Mouse (Mus musculus) left cerebral cortex, adult 11 months (tissue): ENCODE measurements at regions not wholly inside any gene's neighbourhood (a gene's known extent, or its start where the extent isn't known, plus 50 kb on each side); places are given as distances from the start of the nearest gene placed in this dataset.
"Not testable (repeated sequence)": the region's sequence is repeated elsewhere in the genome, so short reads cannot be mapped to it uniquely, and the experiment has no call there.

Experiments used
- DNase-seq: peaks from one replicate; pipeline ENCODE4 v3.0.0; 2022; ENCODE audit warnings: low spot score

- DNase-seq: no peak
Observed at GRCm38 (mm10) chr17:27318969-27319695, 114.9 kb upstream of the Lemd2 start.

DNA sequence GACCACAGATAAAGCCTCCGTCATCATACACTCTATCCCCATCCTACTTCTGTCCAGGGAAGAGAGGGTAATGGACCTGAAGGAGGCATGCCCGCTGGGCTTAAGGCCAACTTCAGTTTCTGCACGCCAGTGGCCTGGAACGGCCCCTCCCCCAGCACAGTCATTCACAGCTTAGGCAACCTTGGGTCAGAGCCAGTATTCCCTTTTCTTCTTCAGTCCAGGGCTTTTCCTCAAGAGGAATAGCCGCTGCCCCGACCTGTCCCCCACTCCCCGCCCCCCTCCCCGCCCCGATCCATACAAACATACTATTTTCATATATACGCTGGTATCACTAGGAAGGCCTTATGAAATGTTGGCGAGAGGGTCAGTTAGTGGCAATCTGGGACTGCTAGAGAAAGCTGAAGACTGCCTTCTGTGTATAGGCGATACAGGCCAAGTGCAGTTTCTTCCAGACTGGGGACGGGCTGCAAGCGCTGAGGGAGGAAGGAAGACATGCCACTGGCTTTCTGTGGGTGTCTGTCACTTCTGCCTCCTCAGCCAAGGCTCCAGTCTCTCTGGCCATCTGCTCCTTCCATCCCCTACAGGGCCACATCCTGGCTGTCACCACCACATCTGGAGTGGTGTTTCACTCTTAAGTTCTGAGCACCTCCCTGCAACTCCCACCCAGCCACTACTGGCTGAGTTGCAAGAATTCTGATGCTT lies 113.5 kb upstream of the Lemd2 start:
- DNase-seq: no peak

DNA sequence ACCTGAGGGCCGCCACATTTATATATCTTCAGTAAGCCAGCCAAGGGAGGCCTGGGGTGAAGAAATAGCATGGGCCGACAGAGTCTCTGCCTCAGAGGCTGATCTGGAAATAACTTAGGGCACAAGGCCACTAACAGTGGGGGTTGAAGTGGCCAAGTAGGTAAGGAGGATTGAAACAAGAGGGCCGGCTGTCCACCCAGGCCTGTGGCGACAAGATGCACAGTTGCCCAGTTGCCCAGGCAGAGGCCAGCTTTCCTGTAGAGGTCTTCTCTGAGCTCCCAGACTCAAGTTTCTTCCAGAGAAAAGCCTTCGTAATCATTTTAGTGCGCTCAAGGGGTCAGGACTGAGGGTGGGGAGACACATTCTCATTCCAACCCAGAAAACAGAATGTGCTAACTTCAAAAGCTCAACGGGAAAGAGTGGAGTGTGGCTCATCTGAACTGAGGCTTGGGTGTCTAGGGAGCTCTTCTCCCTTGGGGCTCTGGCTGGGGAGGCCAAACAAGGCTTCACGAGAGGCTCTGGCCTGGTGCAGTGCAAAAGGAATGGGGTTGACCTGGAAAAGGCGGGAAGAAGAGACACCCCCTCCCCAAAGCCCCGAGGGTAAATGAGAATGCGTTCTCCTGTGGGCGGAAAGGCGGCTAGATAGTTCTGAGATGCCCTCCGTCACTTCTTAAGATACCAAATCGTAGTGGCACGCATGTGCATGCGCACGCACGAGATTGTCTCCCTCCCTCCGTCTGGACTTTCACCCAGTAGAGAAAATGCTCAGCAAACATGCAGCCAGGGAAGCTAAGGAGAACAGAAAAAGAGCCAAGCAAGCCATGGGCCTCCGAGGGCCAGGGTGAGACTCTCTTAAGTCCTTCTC lies 112.7 kb upstream of the Lemd2 start:
- no peak for DNase-seq

DNA sequence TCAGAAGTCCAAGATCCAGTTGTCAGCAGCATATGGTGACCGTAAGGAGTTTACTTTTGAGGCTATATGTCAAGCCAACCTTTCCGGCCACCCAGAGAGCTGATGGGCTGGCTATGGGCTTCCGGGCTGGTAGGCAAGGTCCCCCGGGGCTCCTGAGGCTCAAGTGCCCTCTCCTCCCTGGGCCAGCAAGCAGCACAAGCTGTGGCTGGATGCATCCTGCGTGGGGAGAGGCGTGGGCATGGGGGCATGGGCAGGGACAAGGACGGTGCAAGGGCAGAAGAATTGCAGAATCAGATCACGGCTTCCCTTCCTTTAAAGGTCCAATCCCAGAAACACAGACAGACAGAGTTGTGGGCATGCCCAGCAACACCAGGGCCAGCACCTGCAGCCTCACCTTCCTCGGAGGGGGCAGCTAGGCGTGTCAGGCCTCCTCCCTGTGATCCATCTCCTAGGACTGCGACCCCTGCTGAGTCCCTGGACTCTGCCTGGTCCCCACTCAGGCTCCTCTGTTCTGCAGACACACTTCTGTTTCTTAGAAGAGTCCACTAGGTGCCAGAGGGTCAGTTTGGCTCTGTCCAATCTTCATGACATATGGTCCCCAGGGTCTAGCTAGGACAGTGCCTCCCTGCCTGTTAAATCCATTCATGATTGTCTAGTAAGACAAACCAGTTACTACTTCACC lies 111.8 kb upstream of the Lemd2 start:
- no peak for DNase-seq

GRCm38 (mm10) chr17:27315428-27315827 lies 111.2 kb upstream of the Lemd2 start:
- DNase-seq: no peak

DNA sequence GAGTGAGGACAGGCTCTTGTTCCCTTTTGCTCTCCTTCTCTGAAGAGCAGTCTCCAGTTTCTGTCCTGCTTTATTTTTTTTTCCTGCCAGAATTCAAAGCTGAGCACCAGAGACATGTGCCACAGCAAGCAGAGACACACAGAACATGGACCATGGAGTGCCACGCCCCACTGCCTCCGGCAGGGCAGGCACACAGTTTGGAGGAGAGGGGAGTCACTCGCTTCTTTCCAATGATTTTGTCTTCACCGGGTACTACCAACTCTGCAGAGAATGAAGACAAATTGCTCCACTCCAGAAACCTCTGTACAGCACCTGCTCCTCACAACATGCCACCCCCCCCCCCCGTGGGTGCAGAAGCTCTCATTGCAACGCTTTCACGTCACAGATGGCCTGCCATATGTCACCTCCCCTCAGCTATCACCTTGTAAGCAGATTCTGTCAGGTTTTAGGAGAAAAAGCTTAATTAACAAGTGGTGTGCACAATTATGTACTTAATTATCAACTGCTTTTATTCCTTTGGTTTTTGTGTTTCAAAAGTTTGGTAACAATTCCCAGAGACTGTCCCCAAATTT lies 110.6 kb upstream of the Lemd2 start:
- no peak for DNase-seq

- DNase-seq: no peak
Observed at GRCm38 (mm10) chr17:27308933-27309332, 104.7 kb upstream of the Lemd2 start.

- no peak for DNase-seq
Observed at GRCm38 (mm10) chr17:27304842-27305241, 100.6 kb upstream of the Lemd2 start.

DNA sequence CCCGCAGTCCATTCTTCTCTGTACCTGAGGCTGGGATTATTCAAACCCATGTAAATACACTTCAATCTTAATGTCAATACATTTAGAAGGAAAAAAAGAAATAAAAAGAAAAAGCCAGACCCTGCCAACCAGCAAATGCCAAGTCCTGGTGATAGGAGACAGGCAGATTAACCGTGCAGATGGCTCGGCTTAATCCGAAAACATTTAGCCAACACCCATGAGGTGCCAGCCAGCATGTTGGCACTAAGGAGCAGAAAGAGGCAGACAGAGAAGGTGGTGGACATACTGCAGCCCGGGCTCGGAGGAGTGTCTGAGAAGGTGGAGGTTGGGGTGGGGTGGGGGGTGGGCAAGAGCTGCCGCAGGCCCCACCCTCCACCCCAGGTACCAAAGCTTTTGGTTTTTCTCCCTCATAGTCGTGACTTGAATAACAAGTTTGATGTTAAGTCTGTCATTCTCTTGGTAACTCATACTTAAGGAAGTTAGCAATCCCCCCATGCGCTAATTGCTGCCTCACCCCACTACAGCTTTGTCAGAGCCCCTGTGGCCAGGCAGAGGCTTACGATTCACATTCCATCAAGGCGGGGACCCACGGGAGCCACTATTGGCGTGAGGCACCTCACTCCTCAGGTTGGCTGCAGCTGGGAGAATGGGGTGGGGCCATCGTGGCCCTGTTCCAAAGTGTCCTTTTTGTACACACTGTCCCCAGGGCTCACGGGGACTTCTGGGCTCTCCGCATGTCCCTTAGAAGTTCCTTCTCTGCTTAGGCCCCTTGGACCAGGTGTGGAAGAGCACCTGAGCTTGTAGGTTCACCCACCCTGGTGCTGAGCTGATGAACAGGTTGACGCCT lies 99.6 kb upstream of the Lemd2 start:
- no peak for DNase-seq

GRCm38 (mm10) chr17:27303061-27303460 lies 98.8 kb upstream of the Lemd2 start:
- no peak for DNase-seq

DNA sequence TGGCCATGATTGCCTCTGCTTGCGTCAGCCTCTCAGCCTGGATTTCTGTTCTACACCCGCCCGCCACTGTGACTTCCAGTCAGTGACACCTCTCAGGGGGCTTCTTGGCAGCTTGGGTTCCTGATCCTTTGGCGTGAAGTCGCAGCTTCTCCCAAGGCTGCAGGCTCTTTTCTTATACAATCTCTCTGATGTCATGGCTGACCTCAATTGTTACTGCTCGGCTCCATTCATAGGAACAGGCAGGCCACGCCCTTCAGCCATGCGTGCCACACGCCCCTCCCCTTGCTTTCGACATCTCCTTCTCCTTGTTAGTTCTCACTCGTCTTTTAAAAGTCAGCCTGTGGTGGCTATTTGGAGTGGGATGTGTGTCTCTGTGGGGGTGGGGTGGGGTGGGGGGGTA lies 97.1 kb upstream of the Lemd2 start:
- no peak for DNase-seq

GRCm38 (mm10) chr17:27299297-27299696 lies 95.0 kb upstream of the Lemd2 start:
- DNase-seq: no peak

DNA sequence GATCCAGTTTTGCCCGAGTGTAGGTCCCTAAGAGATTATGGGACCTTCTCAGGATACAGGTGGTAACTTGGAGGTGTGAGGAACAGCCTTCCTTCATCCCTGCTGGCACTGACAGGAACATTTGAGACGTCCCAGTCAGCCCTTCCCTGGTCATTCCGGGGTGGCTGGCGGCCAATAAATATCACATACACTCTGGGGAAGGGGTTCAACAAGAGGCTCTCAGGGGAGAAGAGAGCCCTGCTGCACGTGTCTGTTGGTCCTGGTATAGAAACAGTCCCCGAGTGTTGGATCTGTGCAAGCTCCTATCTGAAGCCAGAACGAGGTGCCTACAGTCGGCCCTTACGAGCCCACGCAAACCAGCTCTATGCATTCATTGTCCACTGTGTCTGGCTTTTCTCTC lies 94.1 kb upstream of the Lemd2 start:
- DNase-seq: no peak

- no peak for DNase-seq
Observed at GRCm38 (mm10) chr17:27296156-27296555, 91.9 kb upstream of the Lemd2 start.

DNA sequence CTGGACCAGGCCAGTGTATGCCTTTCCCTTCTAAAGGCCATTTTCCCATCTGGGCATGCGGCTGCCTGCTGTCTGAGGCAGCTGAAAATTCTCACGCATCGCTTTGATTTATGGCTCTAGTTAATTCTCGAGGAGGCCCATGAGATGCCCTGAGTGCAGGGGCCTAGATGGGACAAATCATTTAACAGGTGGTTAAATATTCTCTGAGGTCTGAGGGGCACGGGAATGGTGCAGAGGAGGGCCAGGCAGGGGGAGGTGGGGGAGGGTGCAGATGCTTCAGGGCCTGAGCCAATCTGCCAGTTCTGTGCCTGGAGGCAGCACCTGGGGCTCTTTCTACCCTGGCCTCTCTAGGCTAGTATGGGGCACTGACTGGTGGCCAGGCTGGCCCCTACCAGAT lies 89.9 kb upstream of the Lemd2 start:
- no peak for DNase-seq

GRCm38 (mm10) chr17:27293586-27294207 lies 89.4 kb upstream of the Lemd2 start:
- no peak for DNase-seq

DNA sequence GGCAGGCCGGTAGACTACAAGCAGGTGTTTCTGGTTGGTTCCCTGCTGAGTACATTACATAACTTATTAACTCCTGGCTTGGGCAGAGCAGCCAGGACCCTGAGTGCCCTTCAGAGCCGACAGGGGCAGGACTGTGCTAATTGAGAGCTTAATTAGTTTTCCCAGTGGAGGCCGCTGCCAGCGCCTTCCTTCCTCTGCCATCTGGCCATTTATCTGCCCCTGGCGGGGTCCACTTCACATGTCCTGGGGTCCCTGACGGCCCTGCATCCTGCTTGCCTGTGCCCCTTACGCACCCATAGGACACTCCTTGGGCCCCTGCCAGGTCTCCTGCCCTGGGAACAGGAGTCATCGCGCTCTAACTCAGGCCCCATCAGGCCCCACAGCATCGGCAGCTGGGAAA lies 87.4 kb upstream of the Lemd2 start:
- DNase-seq: no peak

DNA sequence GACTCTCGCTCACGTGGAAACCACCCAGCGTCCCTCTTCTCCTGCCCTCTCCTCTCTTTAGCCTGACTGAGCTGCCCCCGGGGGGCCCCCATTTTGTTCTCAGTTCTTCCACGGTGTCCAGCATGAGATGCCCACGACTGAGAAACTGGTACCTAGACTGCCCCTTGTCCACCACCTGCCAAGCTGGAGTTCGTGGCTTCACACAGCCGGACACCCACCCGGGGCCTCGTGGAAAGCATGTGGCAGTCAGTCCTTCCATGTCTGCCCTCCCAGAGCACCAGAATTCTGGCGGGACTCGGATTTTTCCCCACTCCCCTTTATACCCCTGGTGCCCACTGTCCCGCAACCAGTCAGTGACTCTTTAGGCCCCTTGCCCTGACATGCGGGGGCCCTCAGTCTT lies 86.9 kb upstream of the Lemd2 start:
- DNase-seq: no peak

DNA sequence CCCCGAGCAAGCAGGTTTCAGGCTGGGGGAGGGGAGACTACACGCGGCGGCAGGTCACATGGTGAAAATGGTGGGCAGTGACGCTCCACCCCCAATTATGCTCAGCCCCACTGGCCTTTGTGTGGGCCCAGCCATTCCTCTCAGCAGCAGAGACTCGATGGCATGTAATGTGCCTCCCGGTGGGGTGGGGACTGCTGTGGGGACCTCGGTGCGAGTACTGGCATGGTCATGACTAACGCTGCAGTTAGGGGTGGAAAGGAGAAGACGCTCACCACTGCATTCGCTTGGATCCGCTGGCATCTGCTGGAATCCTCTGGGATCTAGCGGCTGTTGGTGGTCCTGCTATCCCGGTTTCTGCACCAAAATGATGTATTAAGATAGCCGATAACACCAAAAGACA lies 86.0 kb upstream of the Lemd2 start:
- DNase-seq: no peak

- DNase-seq: not testable (repeated sequence)
Observed at GRCm38 (mm10) chr17:27289804-27290203, 85.5 kb upstream of the Lemd2 start.

DNA sequence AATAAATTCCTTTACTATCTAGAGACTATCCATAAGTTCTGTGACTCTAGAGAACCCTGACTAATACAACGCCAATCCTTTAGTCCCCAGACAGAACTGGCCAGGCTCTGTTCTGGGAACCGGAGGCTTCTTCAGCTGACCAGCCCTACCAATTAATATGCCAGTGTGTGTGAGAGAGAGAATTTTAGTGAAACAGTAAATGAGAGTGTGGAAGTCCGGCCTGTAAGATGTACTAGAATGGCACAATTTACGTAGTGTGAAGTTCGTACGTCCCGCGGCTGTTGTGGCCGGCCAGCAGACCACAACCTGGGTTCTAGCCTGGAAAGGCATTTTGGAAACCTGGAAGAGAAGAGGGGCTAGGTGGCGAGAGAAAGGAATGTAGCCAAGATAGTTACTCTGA lies 83.7 kb upstream of the Lemd2 start:
- not testable (repeated sequence) for DNase-seq
